Comparison of ENCODE assay signal across 9 mouse cellular contexts in genomic region chr1:136116183-136116582, GRCm38 (mm10). TPM values are rescaled to one million over a fixed set of nuclear protein-coding genes. Genes with fewer than 3 reads are reported as not detected.
DNase-seq lines count a peak whose midpoint lies in the region; ATAC-seq and TF ChIP-seq lines count a peak whose summit lies in the region.
"Had no signal": no experiment of that assay in that cellular context is flagged by ENCODE, and none has a peak within 500 bp of the region (broad histone marks: within the 10 kb centered on the region; RNA-seq: fewer than 3 reads in every experiment).

No protein-coding gene starts in this region.

- 36% methylated on average over 3 of the region's 3 CpGs for WGBS in hindbrain, postnatal 0 days
- WGBS in hindbrain, embryonic 16.5 days: 34% methylated on average over 3 of the region's 3 CpGs
- WGBS in liver, embryonic 14.5 days (ENCODE audit: insufficient replicate concordance): 4% methylated on average over 3 of the region's 3 CpGs

- H3K9ac ChIP-seq in hindbrain, postnatal 0 days (replicated peaks; ENCODE audit: low read length): no peak overlapping the region
- no peak overlapping the region for H3K9ac ChIP-seq in hindbrain, embryonic 16.5 days (ENCODE audit: low read depth, low read length)
- H3K9ac ChIP-seq in liver, embryonic 14.5 days (replicated peaks): no peak overlapping the region
- H3K9ac ChIP-seq: embryonic facial prominence, embryonic 13.5 days had no signal

- ATAC-seq in hindbrain, postnatal 0 days: no peak
- ATAC-seq in hindbrain, embryonic 16.5 days: no peak
- peak; percentile 72 for ATAC-seq in CD4-positive, CD25-positive, alpha-beta regulatory T cell, adult 4 months
- ATAC-seq in liver, embryonic 14.5 days (ENCODE audit: insufficient read depth): no peak

- peak; percentile 64 for DNase-seq in hindbrain, postnatal 0 days (ENCODE audit: low spot score)
- peak; percentile 67 for DNase-seq in 416B (ENCODE audit: low read depth)
- DNase-seq in cerebellum, postnatal 10 days: peak; percentile 73
- DNase-seq in liver, embryonic 14.5 days (ENCODE audit: low read depth in 3 of 3, low spot score in 3 of 3): no peak
- DNase-seq in right cerebral cortex, postnatal 25 days: peak; percentile 65
- no peak for DNase-seq in layer of hippocampus, adult 9-10 months (ENCODE audit: low spot score)

- H3K9me3 ChIP-seq in hindbrain, postnatal 0 days (ENCODE audit: low read length): no peaks in the 10 kb centered on the region
- no peaks in the 10 kb centered on the region for H3K9me3 ChIP-seq in hindbrain, embryonic 16.5 days (ENCODE audit: control insufficient read depth, low read length)
- no peaks in the 10 kb centered on the region for H3K9me3 ChIP-seq in liver, embryonic 14.5 days (ENCODE audit: control insufficient read depth, low read length)
- H3K9me3 ChIP-seq: embryonic facial prominence, embryonic 13.5 days had no signal

- H3K27ac ChIP-seq in hindbrain, postnatal 0 days: no peak overlapping the region
- no peak overlapping the region for H3K27ac ChIP-seq in hindbrain, embryonic 16.5 days (ENCODE audit: low read depth, low read length)
- H3K27ac ChIP-seq in liver, embryonic 14.5 days: no peak overlapping the region
- H3K27ac ChIP-seq: embryonic facial prominence, embryonic 13.5 days had no signal

- peak; percentile 76 for TF ChIP-seq CTCF in hindbrain, postnatal 0 days (IDR thresholded peaks at IDR 0.05; ENCODE audit: low read depth)
- TF ChIP-seq CTCF in liver, embryonic 14.5 days (IDR thresholded peaks at IDR 0.05; ENCODE audit: low read depth): peak; percentile 91

- H3K4me1 ChIP-seq in hindbrain, postnatal 0 days (ENCODE audit: insufficient read depth, low read length): peaks cover 16% of the 10 kb centered on the region; the same call in 1 of the 2 replicates
- H3K4me1 ChIP-seq in hindbrain, embryonic 16.5 days (ENCODE audit: control insufficient read depth, insufficient read depth, low read depth, low read length): peaks cover 2% of the 10 kb centered on the region; the same call in 1 of the 2 replicates
- peaks cover 0 to 9% of the 10 kb centered on the region in 2 experiments; a peak in 3 of 4 replicates for H3K4me1 ChIP-seq in liver, embryonic 14.5 days (replicated peaks; ENCODE audit: control insufficient read depth in 2 of 2, insufficient read depth in 2 of 2, low read length in 1 of 2)

- H3K27me3 ChIP-seq in hindbrain, postnatal 0 days (ENCODE audit: insufficient read depth, low read length): no peaks in the 10 kb centered on the region
- no peaks in the 10 kb centered on the region for H3K27me3 ChIP-seq in hindbrain, embryonic 16.5 days (replicated peaks; ENCODE audit: control insufficient read depth, insufficient read depth, low read length)
- H3K27me3 ChIP-seq in liver, embryonic 14.5 days (ENCODE audit: control insufficient read depth, insufficient read depth, low read length): no peaks in the 10 kb centered on the region

- no peak for TF ChIP-seq EP300 in liver, embryonic 14.5 days (IDR thresholded peaks at IDR 0.05; ENCODE audit: low read depth)

- H3K4me2 ChIP-seq in hindbrain, postnatal 0 days (ENCODE audit: low read depth, low read length): no peak overlapping the region
- H3K4me2 ChIP-seq in hindbrain, embryonic 16.5 days (ENCODE audit: low read length): no peak overlapping the region
- H3K4me2 ChIP-seq in liver, embryonic 14.5 days (ENCODE audit: low read depth): no peak overlapping the region
- H3K4me2 ChIP-seq: embryonic facial prominence, embryonic 13.5 days had no signal

- H3K36me3 ChIP-seq in hindbrain, postnatal 0 days (ENCODE audit: insufficient read depth, low read length): no peaks in the 10 kb centered on the region
- H3K36me3 ChIP-seq in hindbrain, embryonic 16.5 days (ENCODE audit: control insufficient read depth, insufficient read depth, low read length): no peaks in the 10 kb centered on the region
- no peaks in the 10 kb centered on the region for H3K36me3 ChIP-seq in liver, embryonic 14.5 days (replicated peaks; ENCODE audit: control insufficient read depth, insufficient read depth, low read depth)
- H3K36me3 ChIP-seq: embryonic facial prominence, embryonic 13.5 days had no signal

- no peak overlapping the region for H3K4me3 ChIP-seq in hindbrain, postnatal 0 days (ENCODE audit: low read length)
- H3K4me3 ChIP-seq in hindbrain, embryonic 16.5 days (ENCODE audit: low read length): no peak overlapping the region
- H3K4me3 ChIP-seq in liver, embryonic 14.5 days (ENCODE audit: insufficient read depth in 1 of 2, low read depth in 2 of 2, low read length in 2 of 2): no peak overlapping the region
- H3K4me3 ChIP-seq: embryonic facial prominence, embryonic 13.5 days had no signal

RNA-seq across cellular contexts. Expression of gene Kif21b, which starts 15.0 kb away (rescaled TPM):
- 144 and 155 TPM in 2 replicates for total RNA-seq in hindbrain, postnatal 0 days (2014; rRNA removed)
- 22.6 and 26.8 TPM in 2 replicates for polyA plus RNA-seq in hindbrain, postnatal 0 days (2015; fragmentation: Nextera tagmentation; extraction: Ambion mirVana)
- 43.6 and 44.3 TPM in 2 replicates for polyA plus RNA-seq in hindbrain, embryonic 16.5 days (2015; fragmentation: Nextera tagmentation; extraction: Ambion mirVana)
- 10 to 100 TPM; 34.7 to 38.6 TPM for polyA plus RNA-seq in CD4-positive, CD25-positive, alpha-beta regulatory T cell, adult 4 months (2017; shearing (Covaris generic))
- polyA plus RNA-seq in liver, embryonic 14.5 days (2012; rRNA removed): 1.8 and 2.2 TPM in 2 replicates
- polyA plus RNA-seq in liver, embryonic 14.5 days (2014; fragmentation: Nextera tagmentation; extraction: Ambion mirVana): 1.0 and 1.2 TPM in 2 replicates

Comparison
In these comparisons a context has a peak if more than half of its experiments do, and no peak if none do; other contexts are left out.
1. DNase-seq: peak in hindbrain, postnatal 0 days (single experiment), 416B (single experiment), cerebellum, postnatal 10 days (2 of 2) and right cerebral cortex, postnatal 25 days (single experiment); none in liver, embryonic 14.5 days (0 of 3) and layer of hippocampus, adult 9-10 months (single experiment).